Mouse (Mus musculus) embryo, embryonic 10.5 days (tissue): ENCODE measurements around the gene Mex3b.

ENCODE experiments used
- DNase-seq: peaks from one replicate; pipeline ENCODE4 v3.0.0-alpha.2; 2015; ENCODE audit warnings: low spot score

Mex3b gene

GRCm38 (mm10) chr7:82866486-82867270 is 455 bp upstream of the Mex3b start:
- DNase-seq: peak; percentile 97

GRCm38 (mm10) chr7:82868309-82869230 is 1.4 kb downstream of the Mex3b start:
- peak; percentile 78 for DNase-seq

GRCm38 (mm10) chr7:82869231-82870147 is 2.4 kb downstream of the Mex3b start:
- DNase-seq: peak; percentile 80

GRCm38 (mm10) chr7:82870148-82870513 is 3.0 kb downstream of the Mex3b start:
- DNase-seq: no peak

- DNase-seq: no peak
Measured at GRCm38 (mm10) chr7:82876551-82876950, 9.4 kb downstream of the Mex3b start.

- no peak for DNase-seq
Measured at GRCm38 (mm10) chr7:82880016-82880415, 12.9 kb downstream of the Mex3b start.

GRCm38 (mm10) chr7:82880700-82881099 is 13.6 kb downstream of the Mex3b start:
- no peak for DNase-seq

- no peak for DNase-seq
Measured at GRCm38 (mm10) chr7:82890317-82890850, 23.3 kb downstream of the Mex3b start.

GRCm38 (mm10) chr7:82890875-82891515 is 23.9 kb downstream of the Mex3b start:
- no peak for DNase-seq

GRCm38 (mm10) chr7:82894366-82894765 is 27.2 kb downstream of the Mex3b start:
- DNase-seq: no peak

- no peak for DNase-seq
Measured at GRCm38 (mm10) chr7:82895606-82896005, 28.5 kb downstream of the Mex3b start.

- DNase-seq: no peak
Measured at GRCm38 (mm10) chr7:82896750-82897149, 29.6 kb downstream of the Mex3b start.

- DNase-seq: peak; percentile 29
Measured at GRCm38 (mm10) chr7:82899459-82900297, 32.5 kb downstream of the Mex3b start.

GRCm38 (mm10) chr7:82903006-82903405 is 35.9 kb downstream of the Mex3b start:
- no peak for DNase-seq

GRCm38 (mm10) chr7:82905527-82905926 is 38.4 kb downstream of the Mex3b start:
- no peak for DNase-seq

- no peak for DNase-seq
Measured at GRCm38 (mm10) chr7:82907081-82907480, 39.9 kb downstream of the Mex3b start.

- DNase-seq: no peak
Measured at GRCm38 (mm10) chr7:82910536-82911384, 43.6 kb downstream of the Mex3b start.

GRCm38 (mm10) chr7:82911501-82911900 is 44.4 kb downstream of the Mex3b start:
- DNase-seq: no peak

- no peak for DNase-seq
Measured at GRCm38 (mm10) chr7:82914297-82914696, 47.2 kb downstream of the Mex3b start.
